Mouse (Mus musculus): ENCODE data around the gene Prpf8.

The Prpf8 gene

GRCm38 (mm10) chr11:75557142-75557541 is 70.5 kb downstream of the Prpf8 start:
- DNase-seq (ENCODE audit: low read depth, low spot score), result no peak

GRCm38 (mm10) chr11:75558101-75558500 is 71.5 kb downstream of the Prpf8 start:
- no peak for DNase-seq (ENCODE audit: low read depth, low spot score)
